Mouse (Mus musculus): ENCODE data around the gene Zmynd19.

- no peak for TF ChIP-seq CTCF (conservative IDR thresholded peaks at IDR 0.05; ENCODE audit: low read length)
- TF ChIP-seq NANOG (IDR thresholded peaks at IDR 0.05; ENCODE audit: borderline replicate concordance, low read length) = no peak
Observed at GRCm38 (mm10) chr2:24904823-24905652, 44.6 kb upstream of the Zmynd19 start.
